Mouse (Mus musculus) spleen, adult 18-20 months (tissue): ENCODE data around the gene Slfn14.
A peak's percentile ranks its signal among the peaks of the same experiment; 100 is the strongest.
"Not testable (repeated sequence)": the region's sequence is repeated elsewhere in the genome, so short reads cannot be mapped to it uniquely, and the experiment has no call there.

Experiments
- DNase-seq, 2 experiments: peaks; one replicate each; pipeline ENCODE4 v3.0.0; 2022; ENCODE audit warnings: mixed read lengths in 2 of 2

The Slfn14 gene

GRCm38 (mm10) chr11:83286566-83286965 is at the start of gene Slfn14:
TSS of gene Slfn14 (minus strand) at chr11:83286726.
- DNase-seq: no peak

DNA sequence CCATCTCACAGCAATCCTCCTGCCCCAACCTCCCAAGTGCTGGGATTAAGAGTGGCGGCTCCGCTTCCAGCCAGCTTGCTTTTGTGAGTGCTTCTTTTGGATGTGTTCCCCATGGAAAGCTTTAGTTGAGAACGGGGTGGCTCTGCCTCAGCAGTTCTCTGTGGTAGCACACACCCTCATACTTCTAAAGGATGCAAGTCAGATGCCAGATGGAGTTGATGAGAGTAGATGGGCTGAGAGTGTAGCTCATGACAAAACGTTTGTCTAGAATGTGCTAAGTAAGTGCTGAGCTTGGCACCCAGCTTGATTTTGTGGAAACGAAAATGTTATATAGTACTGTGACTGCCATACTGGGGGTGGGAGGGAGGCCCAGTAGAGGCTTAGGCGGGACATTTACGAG is 49.3 kb upstream of the Slfn14 start:
- no peak for DNase-seq

DNA sequence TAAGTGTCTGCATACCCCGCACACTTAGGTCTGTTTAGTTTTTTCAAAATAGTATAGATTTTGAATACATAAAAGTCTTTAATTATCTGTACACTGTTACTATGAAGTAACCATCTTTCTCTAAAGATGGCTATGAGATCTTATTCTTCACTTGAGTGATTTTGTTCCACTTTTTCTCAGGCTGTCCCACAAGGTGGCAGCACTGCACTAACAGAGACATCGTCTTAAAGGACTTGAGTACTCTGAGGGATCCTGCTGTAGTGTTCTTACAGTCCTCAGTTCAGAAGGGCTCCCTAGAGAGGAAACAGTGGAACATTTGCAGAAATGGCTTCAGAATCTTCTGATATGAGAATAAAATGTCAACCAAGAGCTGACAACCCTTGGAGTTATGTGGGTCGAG is 40.9 kb upstream of the Slfn14 start:
- DNase-seq: peak; percentile 6 to 58

GRCm38 (mm10) chr11:83326692-83327091 is 40.2 kb upstream of the Slfn14 start:
- not testable (repeated sequence) for DNase-seq

- no peak for DNase-seq
Measured at GRCm38 (mm10) chr11:83319048-83319447, 32.5 kb upstream of the Slfn14 start.

- DNase-seq: no peak
Measured at GRCm38 (mm10) chr11:83312471-83312870, 25.9 kb upstream of the Slfn14 start.

GRCm38 (mm10) chr11:83306700-83307253 is 20.3 kb upstream of the Slfn14 start:
- no peak for DNase-seq

- DNase-seq: no peak
Measured at GRCm38 (mm10) chr11:83304485-83304884, 18.0 kb upstream of the Slfn14 start.

DNA sequence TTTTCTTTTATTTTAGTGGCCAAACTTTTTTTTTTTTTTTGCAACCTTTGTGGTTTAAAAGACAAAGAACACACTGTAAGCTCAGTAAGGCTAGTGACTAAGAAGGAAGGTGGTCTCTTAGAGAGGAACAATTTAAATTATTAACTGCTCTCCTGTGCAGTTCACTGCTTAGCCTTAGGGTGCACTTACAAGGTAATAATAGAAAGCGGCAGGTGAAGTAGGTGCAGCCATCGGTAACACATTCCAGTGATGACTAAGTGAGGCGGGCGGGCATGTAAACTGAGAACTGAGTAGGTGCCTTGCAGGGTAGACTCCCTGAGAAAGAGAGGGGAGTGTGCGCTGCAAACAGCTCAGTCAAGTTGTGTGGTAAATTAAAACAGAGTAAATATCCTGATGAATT is 17.2 kb upstream of the Slfn14 start:
- no peak for DNase-seq

DNA sequence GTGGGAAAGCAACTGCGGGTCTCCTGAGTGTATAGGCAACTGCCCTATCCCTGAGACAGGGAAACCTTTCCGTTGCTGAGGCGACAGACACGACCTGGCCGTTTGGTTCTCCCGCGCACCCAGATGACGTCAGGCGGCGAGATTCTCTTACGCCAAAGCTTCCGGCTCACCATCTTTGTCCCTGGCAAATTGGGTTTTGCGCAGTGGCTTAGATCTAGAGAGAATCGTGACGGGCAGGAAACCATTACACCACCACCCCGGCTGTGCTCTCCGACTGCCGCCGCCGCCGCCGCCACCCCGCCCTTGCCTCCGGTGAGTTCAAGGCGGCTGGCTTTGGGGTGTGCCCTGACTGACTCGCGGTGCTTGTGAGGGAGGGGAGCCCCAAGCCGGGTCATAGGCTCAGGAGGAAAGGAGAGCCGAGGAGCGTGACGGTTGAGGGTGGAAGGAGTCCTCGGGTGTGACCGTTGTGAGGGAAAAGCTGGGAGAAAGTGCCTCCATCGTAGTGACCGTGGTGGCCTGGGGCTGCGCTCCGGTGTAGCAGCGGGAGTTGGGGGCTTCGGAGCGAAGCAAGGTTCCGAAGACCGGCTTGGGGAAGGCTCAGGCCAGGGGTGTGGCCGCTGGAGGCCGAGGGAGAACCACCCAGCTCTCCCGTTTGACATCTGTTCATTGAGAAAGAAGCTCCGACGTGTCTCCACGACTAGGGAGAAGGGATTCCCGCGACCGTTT is 16.2 kb upstream of the Slfn14 start, which contains the start of gene Pex12:
TSS of gene Pex12 (minus strand) at position 61 of the 726 bp plus-strand sequence.
- peak; percentile 86 to 93 for DNase-seq

- peak; percentile 10 to 42 for DNase-seq
Measured at GRCm38 (mm10) chr11:83302124-83302523, 15.6 kb upstream of the Slfn14 start.

DNA sequence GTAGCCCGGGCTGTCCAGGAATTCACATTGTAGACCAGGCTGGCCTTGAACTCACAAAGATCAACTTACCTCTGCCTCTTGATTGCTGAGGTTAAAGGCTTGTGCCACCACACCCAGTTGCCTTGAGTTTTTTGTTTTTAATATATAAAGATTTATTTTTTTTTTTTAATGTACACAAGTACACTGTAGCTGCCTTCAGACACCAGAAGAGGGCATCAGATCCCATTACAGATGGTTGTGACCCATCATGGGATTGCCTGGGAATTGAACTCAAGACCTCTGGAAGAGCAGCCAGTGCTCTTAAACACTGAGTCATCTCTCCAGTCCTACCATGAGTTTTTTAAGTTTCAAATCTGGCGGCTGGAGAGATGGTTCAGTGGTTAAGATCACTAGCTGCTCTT is 14.9 kb upstream of the Slfn14 start:
- DNase-seq: no peak

- DNase-seq: no peak
Measured at GRCm38 (mm10) chr11:83299724-83300123, 13.2 kb upstream of the Slfn14 start.

- peak; percentile 84 to 88 for DNase-seq
Measured at GRCm38 (mm10) chr11:83298225-83299195, 12.0 kb upstream of the Slfn14 start, which contains the start of gene Ap2b1. TSS of gene Ap2b1 (plus strand) at chr11:83299024.

DNA sequence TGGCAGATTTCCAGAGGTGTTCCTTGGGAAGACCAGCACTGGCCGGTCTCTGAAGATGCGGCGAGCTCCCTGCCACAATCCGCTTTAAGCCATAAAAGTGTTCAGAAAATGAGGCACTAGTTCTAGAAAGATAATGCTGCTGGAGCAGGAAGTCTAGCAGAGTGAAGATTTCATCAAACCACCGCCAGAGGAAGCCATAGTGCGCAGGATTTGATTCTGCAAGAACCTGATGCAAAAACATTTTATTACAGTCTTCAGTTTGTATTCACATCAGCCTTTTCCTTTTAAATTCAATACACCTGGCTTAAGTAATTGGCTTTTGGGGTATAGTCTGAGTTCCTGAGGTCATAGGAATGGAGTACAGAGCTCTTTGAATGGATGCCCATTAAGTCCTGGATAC is 11.3 kb upstream of the Slfn14 start:
- no peak for DNase-seq

- DNase-seq: no peak
Measured at GRCm38 (mm10) chr11:83294133-83294532, 7.6 kb upstream of the Slfn14 start.

DNA sequence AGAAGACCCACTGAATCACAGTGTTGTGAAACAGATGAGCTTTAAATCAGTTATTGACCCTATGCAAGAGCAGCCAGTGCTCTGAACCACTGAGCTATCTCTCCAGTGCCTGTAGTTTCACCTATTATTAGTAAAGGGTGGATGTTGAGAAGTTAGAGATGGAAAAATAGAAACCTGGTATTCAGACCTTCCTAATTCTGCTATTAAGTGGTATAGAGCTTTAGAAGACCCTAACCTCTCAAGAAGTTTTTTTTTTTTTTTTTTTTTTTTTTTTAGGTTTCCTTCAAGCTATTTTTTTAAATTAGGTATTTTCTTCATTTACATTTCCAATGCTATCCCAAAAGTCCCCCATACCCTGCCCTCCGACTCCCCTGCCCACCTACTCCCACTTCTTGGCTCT is 6.7 kb upstream of the Slfn14 start:
- no peak for DNase-seq

DNA sequence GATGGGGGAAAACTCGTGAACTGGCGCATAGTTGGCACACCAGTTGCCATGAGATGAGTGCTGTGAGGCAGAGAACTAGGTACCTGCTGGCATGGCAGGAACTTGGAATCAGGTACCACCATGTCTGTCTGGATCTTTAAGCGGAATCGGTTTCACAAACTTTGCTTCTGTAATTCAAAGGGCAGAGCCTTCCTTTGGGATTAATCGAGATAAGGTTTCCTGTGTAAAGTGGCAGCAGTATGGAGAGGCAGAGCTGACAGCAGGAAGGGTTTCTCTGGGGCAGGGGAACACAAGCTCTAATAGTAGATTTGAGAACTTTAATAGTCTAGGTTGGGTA is 5.7 kb upstream of the Slfn14 start:
- DNase-seq: no peak

DNA sequence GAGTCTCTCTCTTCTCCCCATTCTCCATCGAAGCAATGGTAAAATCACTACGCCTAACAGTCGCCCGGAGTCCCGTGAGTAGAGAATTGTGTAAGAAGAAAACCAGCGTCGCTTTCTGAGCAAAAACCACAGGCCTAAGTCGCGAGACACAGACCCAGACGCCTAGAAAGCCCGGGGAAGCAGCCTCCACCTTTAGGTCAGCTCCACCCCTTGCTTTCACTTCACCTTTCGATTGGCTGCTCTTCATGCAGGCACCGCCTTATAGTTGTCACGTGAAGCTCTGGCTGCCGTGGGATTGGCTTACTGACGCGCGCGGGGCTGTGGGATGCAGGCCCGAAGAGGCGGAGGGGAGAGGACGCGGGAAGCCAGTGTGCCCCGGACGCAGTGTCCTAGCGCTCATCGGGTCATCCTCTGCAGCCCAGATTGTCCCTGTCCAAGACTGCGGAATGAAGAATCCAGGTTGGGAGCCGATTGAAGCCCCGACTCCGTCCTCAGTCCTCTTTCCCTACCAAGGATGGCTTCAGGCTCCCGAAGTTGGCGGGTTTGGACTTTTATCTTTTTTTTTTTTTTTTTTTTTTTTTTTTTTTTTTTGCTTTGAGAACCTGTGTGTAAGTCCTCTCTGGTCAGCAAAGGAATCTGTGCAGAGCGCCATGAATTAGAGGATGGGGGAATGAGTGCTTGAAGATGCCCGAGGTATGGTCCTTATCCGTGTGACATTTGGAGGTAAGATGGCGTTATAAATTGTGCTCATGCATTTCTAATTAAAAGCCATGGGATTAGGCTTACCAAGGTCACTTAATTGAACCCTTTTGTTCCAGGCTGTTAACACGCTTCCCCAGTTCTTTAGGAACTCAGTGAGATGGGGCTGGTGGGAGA is 5.1 kb upstream of the Slfn14 start:
- DNase-seq: peak; percentile 85 to 88

DNA sequence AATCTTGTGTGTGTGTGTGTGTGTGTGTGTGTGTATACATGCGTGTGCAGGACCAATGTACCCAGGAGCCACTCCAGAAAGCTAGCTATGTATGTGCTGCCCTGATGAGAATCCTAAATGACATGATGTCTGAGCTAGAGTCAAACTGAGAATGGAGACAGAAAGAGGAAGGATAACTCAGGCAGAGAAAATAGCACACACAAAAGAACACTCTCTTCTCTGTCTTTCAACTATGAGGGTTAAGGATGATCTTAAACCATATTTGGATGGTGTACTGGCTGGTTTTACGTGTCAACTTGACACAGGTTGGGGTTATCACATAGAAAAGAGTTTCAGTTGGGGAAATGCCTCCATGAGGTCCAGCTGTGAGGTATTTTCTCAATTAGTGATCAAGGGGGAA is 3.1 kb upstream of the Slfn14 start:
- no peak for DNase-seq

DNA sequence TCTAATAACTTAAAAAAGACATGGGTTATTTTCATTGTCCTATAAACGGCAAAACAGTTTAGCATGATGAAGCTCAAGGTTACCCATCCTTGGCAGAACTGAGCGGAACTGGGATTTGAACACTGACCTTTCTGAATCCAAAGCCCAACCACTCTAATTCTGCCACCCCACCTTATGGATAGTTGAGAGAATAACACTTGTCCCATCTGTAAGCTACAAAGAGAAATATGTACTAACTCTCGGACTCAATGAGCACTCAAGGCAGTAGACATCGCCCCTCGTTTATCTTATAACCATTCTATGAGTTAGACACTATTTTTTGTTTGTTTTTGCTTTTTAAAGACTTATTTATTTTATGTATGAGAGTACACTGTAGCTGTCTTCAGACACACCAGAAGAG is 2.5 kb upstream of the Slfn14 start:
- DNase-seq: no peak

DNA sequence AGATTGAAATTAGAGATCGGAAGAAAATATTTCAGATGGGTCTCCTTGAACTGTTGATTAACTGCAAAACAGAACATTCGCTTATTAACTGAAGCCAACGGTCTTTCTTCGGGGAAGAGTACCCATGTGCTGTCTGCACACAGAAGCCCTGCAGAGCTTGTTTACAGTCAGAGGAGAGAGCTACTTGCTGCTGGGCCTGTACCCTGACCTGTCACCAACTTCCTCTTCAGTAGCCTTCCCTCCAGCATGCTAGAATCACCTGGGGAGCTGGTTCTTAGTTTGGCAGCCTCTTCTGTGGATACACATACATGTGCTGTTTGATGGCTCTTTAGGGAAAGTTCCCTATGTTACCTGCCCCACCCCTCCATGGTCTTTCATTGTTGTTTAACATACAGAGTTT is 899 bp downstream of the Slfn14 start:
- no peak for DNase-seq

DNA sequence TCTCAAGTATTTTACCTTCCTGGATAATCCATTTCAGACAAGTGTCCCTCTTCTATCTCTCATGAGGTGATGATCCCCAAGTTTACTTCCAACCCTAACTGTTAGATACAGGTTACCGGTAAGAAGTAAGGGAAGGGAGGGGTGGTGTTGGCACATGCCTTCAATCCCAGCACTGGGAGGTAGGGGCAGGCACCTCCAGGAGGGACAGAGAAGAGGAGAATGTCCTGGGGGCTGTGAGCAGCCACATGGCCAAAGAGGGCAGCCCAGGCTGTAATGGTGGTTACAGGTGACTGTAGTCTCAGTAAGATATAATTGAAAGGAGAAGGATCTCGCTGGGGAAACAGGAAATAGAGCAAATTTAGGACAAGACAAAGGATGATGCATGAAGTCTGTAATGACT is 4.4 kb downstream of the Slfn14 start:
- no peak for DNase-seq
